Comparison of ENCODE assay signal across 20 mouse cellular contexts in the genomic region with DNA sequence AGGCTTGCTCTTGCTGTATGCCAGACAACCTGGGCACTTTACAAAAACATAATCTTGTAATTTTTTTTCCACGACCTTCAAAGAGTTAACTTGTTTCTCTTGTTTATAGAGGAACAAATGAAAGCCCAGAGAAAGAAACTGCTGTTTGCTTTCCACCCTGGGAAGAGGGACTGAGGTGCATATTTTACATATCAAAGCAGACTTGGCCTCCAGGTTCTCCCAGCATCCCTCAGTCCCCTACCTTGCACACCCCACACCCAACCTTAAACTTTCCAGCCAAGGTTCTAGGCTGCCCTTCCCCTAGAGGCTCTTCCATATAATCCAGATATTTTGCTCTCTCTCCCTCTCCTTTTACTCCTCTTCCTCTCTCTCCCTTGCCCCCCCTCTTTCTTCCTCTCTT.
DNase-seq lines count a peak whose midpoint lies in the region; ATAC-seq lines count a peak whose summit lies in the region.
"Had no signal": no experiment of that assay in that cellular context is flagged by ENCODE, and none has a peak within 500 bp of the region (broad histone marks: within the 10 kb centered on the region; RNA-seq: fewer than 3 reads in every experiment).

No protein-coding gene starts in this region.

- 14% methylated on average over 1 of the region's 1 CpGs for WGBS in forebrain, embryonic 15.5 days
- 16% methylated on average over 1 of the region's 1 CpGs for WGBS in forebrain, embryonic 16.5 days
- WGBS in midbrain, embryonic 12.5 days, result 24% methylated on average over 1 of the region's 1 CpGs
- 19% methylated on average over 1 of the region's 1 CpGs for WGBS in midbrain, embryonic 15.5 days

- H3K4me2 ChIP-seq in forebrain, embryonic 15.5 days (replicated peaks), result no peak overlapping the region
- no peak overlapping the region for H3K4me2 ChIP-seq in forebrain, embryonic 16.5 days (ENCODE audit: low read length)
- no peak overlapping the region for H3K4me2 ChIP-seq in midbrain, embryonic 12.5 days (replicated peaks)
- no peak overlapping the region for H3K4me2 ChIP-seq in midbrain, embryonic 15.5 days
- H3K4me2 ChIP-seq: embryonic facial prominence, embryonic 15.5 days; heart, embryonic 13.5 days; hindbrain, embryonic 12.5 days had no signal

- H3K36me3 ChIP-seq in forebrain, embryonic 15.5 days, result no peaks in the 10 kb centered on the region
- H3K36me3 ChIP-seq in forebrain, embryonic 16.5 days (ENCODE audit: control insufficient read depth, insufficient read depth), result no peaks in the 10 kb centered on the region
- no peaks in the 10 kb centered on the region for H3K36me3 ChIP-seq in midbrain, embryonic 12.5 days
- no peaks in the 10 kb centered on the region for H3K36me3 ChIP-seq in midbrain, embryonic 15.5 days (replicated peaks)
- H3K36me3 ChIP-seq: embryonic facial prominence, embryonic 15.5 days; heart, embryonic 13.5 days; hindbrain, embryonic 12.5 days had no signal

- H3K9me3 ChIP-seq in forebrain, embryonic 15.5 days, result no peaks in the 10 kb centered on the region
- H3K9me3 ChIP-seq in forebrain, embryonic 16.5 days (ENCODE audit: control insufficient read depth, low read length), result no peaks in the 10 kb centered on the region
- H3K9me3 ChIP-seq in midbrain, embryonic 12.5 days, result peaks cover 8% of the 10 kb centered on the region; the same call in 1 of the 2 replicates
- 0 out of 2 replicates have a peak, but pooled peaks cover 1% of the 10 kb centered on the region for H3K9me3 ChIP-seq in midbrain, embryonic 15.5 days
- H3K9me3 ChIP-seq: embryonic facial prominence, embryonic 15.5 days had no signal

- ATAC-seq in forebrain, embryonic 15.5 days (replicated peaks), result no peak
- ATAC-seq in forebrain, embryonic 16.5 days, result no peak
- no peak for ATAC-seq in midbrain, embryonic 12.5 days (ENCODE audit: low FRiP score, low read depth)
- no peak for ATAC-seq in midbrain, embryonic 15.5 days (replicated peaks)
- ATAC-seq: hindbrain, embryonic 16.5 days had no signal

- no peak overlapping the region for H3K4me3 ChIP-seq in forebrain, embryonic 15.5 days
- no peak overlapping the region for H3K4me3 ChIP-seq in forebrain, embryonic 16.5 days (replicated peaks; ENCODE audit: low read length)
- H3K4me3 ChIP-seq in midbrain, embryonic 12.5 days, result no peak overlapping the region
- no peak overlapping the region for H3K4me3 ChIP-seq in midbrain, embryonic 15.5 days
- H3K4me3 ChIP-seq: embryonic facial prominence, embryonic 15.5 days; erythroblast, embryonic 14.5 days; gastrocnemius, adult 2 months; heart, embryonic 13.5 days; hindbrain, embryonic 12.5 days had no signal

- no peaks in the 10 kb centered on the region for H3K27me3 ChIP-seq in forebrain, embryonic 15.5 days
- no peaks in the 10 kb centered on the region for H3K27me3 ChIP-seq in forebrain, embryonic 16.5 days (replicated peaks; ENCODE audit: control insufficient read depth, insufficient read depth, low read length)
- no peaks in the 10 kb centered on the region for H3K27me3 ChIP-seq in midbrain, embryonic 12.5 days
- H3K27me3 ChIP-seq in midbrain, embryonic 15.5 days (replicated peaks), result no peaks in the 10 kb centered on the region; the same call in 1 of the 2 replicates

- peak overlapping the region; percentile 73; the same call in 1 of the 2 replicates for H3K27ac ChIP-seq in forebrain, embryonic 15.5 days (replicated peaks)
- H3K27ac ChIP-seq in forebrain, embryonic 16.5 days (ENCODE audit: low read length), result no peak overlapping the region
- peak overlapping the region; percentile 47 for H3K27ac ChIP-seq in midbrain, embryonic 12.5 days (replicated peaks)
- H3K27ac ChIP-seq in midbrain, embryonic 15.5 days, result no peak overlapping the region
- H3K27ac ChIP-seq: embryonic facial prominence, embryonic 15.5 days; gastrocnemius, adult 2 months; heart, embryonic 13.5 days; hindbrain, embryonic 12.5 days had no signal

- no peak overlapping the region for H3K9ac ChIP-seq in forebrain, embryonic 15.5 days (replicated peaks)
- no peak overlapping the region for H3K9ac ChIP-seq in forebrain, embryonic 16.5 days (replicated peaks; ENCODE audit: low read depth, low read length)
- H3K9ac ChIP-seq in midbrain, embryonic 12.5 days (replicated peaks), result no peak overlapping the region
- H3K9ac ChIP-seq in midbrain, embryonic 15.5 days, result no peak overlapping the region
- H3K9ac ChIP-seq: embryonic facial prominence, embryonic 15.5 days; heart, embryonic 13.5 days; hindbrain, embryonic 12.5 days had no signal

- peak; percentile 18 for DNase-seq in WW6 (ENCODE audit: low read depth, low spot score)
- no peak for DNase-seq in neural tube, embryonic 10.5 days (ENCODE audit: extremely low spot score, low spot score)
- DNase-seq: adrenal gland, postnatal 10 days; cerebellum, adult 11 months; cerebellum, adult 8-10 months; cerebellum, postnatal 14 days; embryo, embryonic 11 days; gastrocnemius, adult 2 months; gastrocnemius, postnatal 25 days; heart, postnatal 36 days; kidney, adult 11 months had no signal

- peaks cover 15% of the 10 kb centered on the region for H3K4me1 ChIP-seq in forebrain, embryonic 15.5 days
- H3K4me1 ChIP-seq in forebrain, embryonic 16.5 days (replicated peaks; ENCODE audit: control insufficient read depth, insufficient read depth, low read length), result peaks cover 12% of the 10 kb centered on the region
- H3K4me1 ChIP-seq in midbrain, embryonic 12.5 days, result peaks cover 27% of the 10 kb centered on the region
- peaks cover 14% of the 10 kb centered on the region for H3K4me1 ChIP-seq in midbrain, embryonic 15.5 days

Comparison
In these comparisons a context has a peak if more than half of its experiments do, and no peak if none do; other contexts are left out.
1. H3K27ac ChIP-seq: peak in forebrain, embryonic 15.5 days (single experiment) and midbrain, embryonic 12.5 days (single experiment); none in forebrain, embryonic 16.5 days (single experiment) and midbrain, embryonic 15.5 days (single experiment).